Mouse (Mus musculus): Measurements from ENCODE around the gene Klk1b21. TPM values are rescaled to one million over a fixed set of nuclear protein-coding genes. Genes with fewer than 3 reads are reported as not detected.
"Not testable (repeated sequence)": the region's sequence is repeated elsewhere in the genome, so short reads cannot be mapped to it uniquely, and the experiment has no call there.

The Klk1b21 gene
- 0.23 and 0.51 TPM in 2 replicates for polyA plus RNA-seq (2012; rRNA removed)

DNA sequence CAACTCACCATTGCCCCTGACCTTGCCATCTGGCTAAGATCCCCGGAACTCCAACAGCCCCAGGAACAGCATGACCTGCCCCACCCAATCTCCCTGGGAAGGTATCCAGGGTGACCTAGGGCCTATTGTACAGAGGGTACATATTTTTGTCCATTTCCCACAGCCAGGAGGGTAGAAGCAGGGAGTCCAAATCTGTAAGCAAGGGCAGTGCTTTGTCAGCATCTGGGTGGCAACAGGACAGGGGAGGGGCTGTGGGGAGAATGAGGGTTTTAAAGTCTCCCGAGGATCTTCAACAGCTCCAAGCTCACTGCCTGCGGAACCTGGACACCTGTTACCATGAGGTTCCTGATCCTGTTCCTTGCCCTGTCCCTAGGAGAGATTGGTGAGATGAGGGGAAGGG lies at the start of gene Klk1b21:
Gene Klk1b21, plus strand, starts transcription at position 301 of the 400 bp plus-strand sequence.
- not testable (repeated sequence) for DNase-seq (ENCODE audit: low read depth)

DNA sequence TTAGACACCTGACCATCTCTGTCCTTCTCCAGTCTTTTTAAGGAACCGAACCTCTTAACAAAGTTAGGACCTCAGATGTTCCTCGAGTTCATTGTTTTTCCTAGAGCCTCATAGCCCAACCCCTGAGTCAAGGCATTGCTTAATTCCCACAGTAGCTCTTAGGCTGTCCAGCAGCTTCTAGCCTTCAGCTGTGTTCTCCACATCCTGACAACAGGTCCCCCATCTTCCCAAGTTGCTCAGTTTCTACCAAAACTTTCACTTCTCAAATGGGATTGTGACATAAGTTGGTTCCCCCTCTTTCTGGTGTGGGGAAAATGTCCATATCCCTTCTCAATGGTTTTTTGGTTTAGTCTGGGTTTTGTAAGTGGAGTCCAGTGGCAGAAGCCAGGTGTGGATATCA lies 30.0 kb upstream of the Klk1b21 start:
- no peak for DNase-seq (ENCODE audit: low read depth)

GRCm38 (mm10) chr7:44077703-44078102 lies 24.4 kb upstream of the Klk1b21 start:
- DNase-seq (ENCODE audit: low read depth) = no peak

GRCm38 (mm10) chr7:44096111-44096510 lies 6.0 kb upstream of the Klk1b21 start:
- no peak for DNase-seq (ENCODE audit: low read depth)

DNA sequence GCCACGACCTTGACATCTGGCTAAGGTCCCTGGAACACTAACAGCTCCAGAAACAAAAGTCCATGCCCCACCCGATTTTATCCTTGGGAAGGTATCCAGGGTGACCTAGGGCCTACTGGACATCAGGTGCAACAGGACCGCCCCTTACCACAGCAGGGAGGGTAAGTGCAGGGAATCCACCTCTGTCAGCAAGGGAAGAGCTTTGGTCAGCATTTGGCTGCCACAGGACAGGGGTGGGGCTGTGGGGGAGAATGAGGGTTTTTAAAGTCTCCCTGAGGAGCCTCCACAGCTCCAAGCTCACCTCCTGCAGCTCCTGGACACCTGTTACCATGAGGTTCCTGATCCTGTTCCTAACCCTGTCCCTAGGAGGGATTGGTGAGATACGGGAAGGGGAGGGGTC lies 10.2 kb downstream of the Klk1b21 start, which contains the start of gene Klk1b22:
Gene Klk1b22, plus strand, starts transcription at position 301 of the 400 bp plus-strand sequence.
- DNase-seq (ENCODE audit: low read depth) = no peak

DNA sequence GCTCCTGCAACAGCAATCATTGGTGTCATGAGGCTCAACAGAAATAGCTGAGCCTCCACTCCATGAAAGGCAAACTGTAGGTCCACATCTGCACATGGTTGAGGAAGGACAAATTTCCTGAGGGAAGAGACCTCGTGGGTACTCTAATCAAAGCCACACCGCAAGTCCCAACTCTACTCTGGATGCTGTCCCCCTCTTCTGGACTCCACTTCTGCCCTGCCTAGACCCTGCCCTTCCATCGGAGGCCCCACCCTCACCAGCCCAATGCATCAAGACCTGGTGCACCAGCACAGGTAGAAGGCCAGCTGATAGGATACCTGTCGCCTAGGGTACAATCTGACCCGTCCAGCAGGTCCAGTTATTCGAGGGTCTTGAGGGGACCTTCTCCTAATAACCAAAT lies 21.3 kb downstream of the Klk1b21 start:
- DNase-seq (ENCODE audit: low read depth) = no peak

DNA sequence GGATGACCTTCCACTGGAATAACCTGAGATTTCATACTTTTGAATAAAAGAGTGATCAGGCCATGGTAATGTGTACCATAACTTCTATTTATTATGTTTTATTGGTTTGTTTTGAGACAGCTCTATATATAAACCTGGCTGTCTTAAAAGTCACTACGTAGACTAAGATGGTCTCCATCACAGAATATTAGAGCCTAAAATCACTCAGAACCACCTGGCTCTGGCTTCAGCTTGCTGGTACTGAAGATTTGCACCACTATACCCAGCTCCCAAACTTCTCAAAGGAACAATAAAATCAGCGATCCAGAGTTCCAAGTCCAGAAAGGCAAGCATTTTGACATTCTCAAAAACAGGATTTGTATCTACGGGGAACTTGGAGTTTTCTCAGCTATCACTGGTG lies 34.3 kb downstream of the Klk1b21 start, which contains the start of gene Klk1b16:
Gene Klk1b16, plus strand, starts transcription at position 301 of the 400 bp plus-strand sequence.
- DNase-seq (ENCODE audit: low read depth) = no peak

Other genes with a start within 250 kb of the Klk1b21 start
- not detected in 2 replicates for gene Klk4, start 221.2 kb upstream of the Klk1b21 start, polyA plus RNA-seq (2012; rRNA removed)
- gene Klk15, start 168.6 kb upstream of the Klk1b21 start, polyA plus RNA-seq (2012; rRNA removed) = not detected in 2 replicates
- gene Klk1b8, start 151.7 kb upstream of the Klk1b21 start, polyA plus RNA-seq (2012; rRNA removed) = 0.57 and 0.96 TPM in 2 replicates
- gene Klk1b1, start 135.6 kb upstream of the Klk1b21 start, polyA plus RNA-seq (2012; rRNA removed) = not detected in 2 replicates
- not detected in 2 replicates for gene Klk1b9, start 126.3 kb upstream of the Klk1b21 start, polyA plus RNA-seq (2012; rRNA removed)
- 0.25 and 0.66 TPM in 2 replicates for gene Klk1b11, start 106.5 kb upstream of the Klk1b21 start, polyA plus RNA-seq (2012; rRNA removed)
- gene Klk1b26, start 90.2 kb upstream of the Klk1b21 start, polyA plus RNA-seq (2012; rRNA removed) = 0.81 and 1.6 TPM in 2 replicates
- gene Klk1b27, start 50.0 kb upstream of the Klk1b21 start, polyA plus RNA-seq (2012; rRNA removed) = 1.5 and 26.9 TPM in 2 replicates
- 16.3 TPM in 1 of 2 replicates, not detected in the other for gene Klk1b22, start 10.3 kb downstream of the Klk1b21 start, polyA plus RNA-seq (2012; rRNA removed)
- not detected in 2 replicates for gene Klk1b16, start 34.4 kb downstream of the Klk1b21 start, polyA plus RNA-seq (2012; rRNA removed)
- 0.51 and 0.88 TPM in 2 replicates for gene Klk1b24, start 85.9 kb downstream of the Klk1b21 start, polyA plus RNA-seq (2012; rRNA removed)
- gene Klk1b3, start 95.9 kb downstream of the Klk1b21 start, polyA plus RNA-seq (2012; rRNA removed) = 0.38 and 0.43 TPM in 2 replicates
- not detected in 2 replicates for gene Klk1b4, start 105.1 kb downstream of the Klk1b21 start, polyA plus RNA-seq (2012; rRNA removed)
- gene Klk1b5, start 113.6 kb downstream of the Klk1b21 start, polyA plus RNA-seq (2012; rRNA removed) = 2.7 and 3.2 TPM in 2 replicates
- gene Klk1, start 123.0 kb downstream of the Klk1b21 start, polyA plus RNA-seq (2012; rRNA removed) = 0.71 and 1.8 TPM in 2 replicates
- 0.24 TPM in 1 of 2 replicates, not detected in the other for gene Gm36864, start 133.8 kb downstream of the Klk1b21 start, polyA plus RNA-seq (2012; rRNA removed)
- gene 1700028J19Rik, start 144.4 kb downstream of the Klk1b21 start, polyA plus RNA-seq (2012; rRNA removed) = 4.4 and 7.6 TPM in 2 replicates
- gene 2410002F23Rik, start 144.4 kb downstream of the Klk1b21 start, polyA plus RNA-seq (2012; rRNA removed) = 107 and 113 TPM in 2 replicates
- gene Acp4, start 155.1 kb downstream of the Klk1b21 start, polyA plus RNA-seq (2012; rRNA removed) = 0.16 TPM in 1 of 2 replicates, not detected in the other
- gene Gm15517, start 159.1 kb downstream of the Klk1b21 start, polyA plus RNA-seq (2012; rRNA removed) = 16.9 and 20.7 TPM in 2 replicates
- 12.4 and 13.8 TPM in 2 replicates for gene Clec11a, start 204.6 kb downstream of the Klk1b21 start, polyA plus RNA-seq (2012; rRNA removed)
- 0.31 and 0.33 TPM in 2 replicates for gene Shank1, start 207.9 kb downstream of the Klk1b21 start, polyA plus RNA-seq (2012; rRNA removed)

Measured in gonadal fat pad, adult 2 months (tissue).